Mouse (Mus musculus): ENCODE data around the gene Aebp1. TPM values are rescaled to one million over a fixed set of nuclear protein-coding genes. Genes with fewer than 3 reads are reported as not detected.
A peak's percentile ranks its signal among the peaks of the same experiment; 100 is the strongest.

Aebp1 gene
- total RNA-seq (2021): 10 to 100 TPM; 16.4 to 26.9 TPM
- long read RNA-seq, experiment 1, partial matches to known transcripts: 0 of 4 reads
- long read RNA-seq, experiment 1, other reads (novel, unspliced or antisense): 3 of 4 reads
- long read RNA-seq, experiment 2, partial matches to known transcripts: 7 of 9 reads
- long read RNA-seq, experiment 2, other reads (novel, unspliced or antisense): 2 of 9 reads

DNA sequence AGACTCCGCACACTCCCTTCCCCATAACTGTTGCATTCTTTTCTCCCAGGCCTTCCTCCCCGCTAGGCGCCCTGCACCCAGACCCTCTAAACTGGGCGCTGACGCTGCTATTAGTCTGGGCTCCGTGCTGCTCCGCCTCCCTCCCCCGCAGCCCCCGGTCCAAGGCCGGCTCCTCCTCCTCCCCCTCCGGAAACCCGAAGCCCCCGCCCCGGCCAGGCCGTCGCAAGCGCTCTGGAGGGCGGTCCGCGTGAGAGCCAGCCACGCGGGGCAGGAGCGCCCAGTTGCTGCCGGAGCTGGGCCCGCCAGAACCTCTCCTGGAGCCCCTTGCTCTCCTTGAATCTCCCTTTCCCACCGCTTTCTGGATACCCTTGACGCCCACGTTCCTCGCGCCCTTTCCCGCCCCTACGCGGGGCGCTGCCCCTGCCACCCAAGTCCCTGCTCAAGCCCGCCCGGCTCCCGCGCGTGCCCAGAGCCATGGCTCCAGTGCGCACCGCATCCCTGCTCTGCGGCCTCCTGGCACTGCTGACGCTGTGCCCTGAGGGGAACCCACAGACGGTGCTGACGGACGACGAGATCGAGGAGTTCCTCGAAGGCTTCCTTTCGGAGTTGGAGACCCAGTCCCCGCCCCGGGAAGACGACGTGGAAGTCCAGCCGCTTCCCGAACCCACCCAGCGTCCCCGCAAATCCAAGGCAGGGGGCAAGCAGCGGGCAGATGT lies at the start of gene Aebp1:
TSS of gene Aebp1 (plus strand) at position 270 of the 716 bp plus-strand sequence.
- DNase-seq: peak; percentile 66 to 72

DNA sequence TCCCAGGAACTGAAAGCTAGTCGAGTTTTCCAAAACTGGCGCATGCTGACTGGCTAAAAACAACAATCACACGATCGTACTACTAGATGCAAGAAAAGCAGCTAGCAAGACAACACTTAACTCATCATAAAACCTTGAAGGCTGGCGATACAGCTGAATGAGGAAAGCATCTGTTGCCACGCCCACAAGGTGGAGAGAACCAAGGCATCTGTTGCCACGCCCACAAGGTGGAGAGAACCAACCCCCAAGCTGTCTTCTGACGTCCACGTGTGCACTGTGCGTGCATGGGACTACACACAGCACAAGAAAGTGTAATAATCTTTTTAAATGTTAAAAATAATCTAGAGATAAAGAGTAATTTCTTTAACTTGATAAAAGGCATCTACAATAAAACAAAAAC lies 48.4 kb upstream of the Aebp1 start:
- DNase-seq: no peak

- DNase-seq: no peak
Measured at GRCm38 (mm10) chr11:5819223-5819622, 42.5 kb upstream of the Aebp1 start.

DNA sequence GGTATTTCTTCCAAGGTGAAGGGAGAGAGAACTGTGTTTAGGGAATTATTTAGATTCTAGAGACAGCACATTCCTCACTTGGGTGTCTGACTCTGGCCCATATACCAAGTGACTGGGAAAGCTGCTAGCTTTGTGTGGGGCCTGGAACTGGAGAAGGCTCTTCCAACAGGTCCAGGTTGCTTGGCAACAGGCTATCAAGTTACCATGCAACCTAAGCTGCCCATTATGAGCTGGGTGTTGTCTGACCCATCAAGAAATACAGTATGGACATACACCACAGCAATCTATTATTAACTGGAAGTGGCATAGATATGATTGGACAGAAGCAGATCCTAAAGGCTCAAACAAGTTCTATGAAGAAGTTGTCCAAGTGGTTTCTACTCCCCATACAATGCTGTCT lies 36.3 kb upstream of the Aebp1 start:
- no peak for DNase-seq

GRCm38 (mm10) chr11:5827931-5828330 lies 33.8 kb upstream of the Aebp1 start:
- DNase-seq: no peak

DNA sequence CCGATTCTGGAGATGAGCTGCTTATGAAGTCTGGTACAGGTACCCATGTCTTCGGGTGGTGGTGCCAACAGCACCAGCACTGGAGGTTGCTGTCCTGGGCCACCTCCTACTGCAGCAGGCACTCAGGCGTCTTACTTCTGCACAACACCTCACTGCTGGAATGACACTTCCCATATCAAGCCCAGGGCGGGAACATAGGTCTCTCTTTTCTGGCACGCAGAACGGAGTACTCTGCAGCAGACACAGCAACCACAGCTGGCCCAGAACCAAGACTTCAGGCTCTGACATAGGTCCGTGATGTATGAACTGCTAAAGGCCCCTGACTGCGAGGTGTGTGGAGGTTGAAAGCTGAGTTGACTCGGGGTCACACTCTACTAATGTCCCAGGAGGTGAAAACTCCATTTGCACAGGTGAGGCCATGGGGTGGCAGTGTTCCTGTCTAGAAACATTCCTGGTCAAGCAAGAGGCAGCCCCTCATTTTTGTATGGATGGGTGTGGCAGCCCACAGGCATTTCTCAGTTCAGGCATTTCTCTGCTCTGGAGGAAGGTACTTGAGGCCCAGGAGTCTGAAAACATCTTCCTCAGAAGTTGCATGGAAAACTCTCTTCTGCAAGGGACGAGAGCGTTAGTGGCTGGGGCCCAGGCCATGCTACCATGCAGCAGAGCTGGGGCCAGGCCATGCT lies 33.1 kb upstream of the Aebp1 start:
- DNase-seq: no peak

GRCm38 (mm10) chr11:5829327-5829726 lies 32.4 kb upstream of the Aebp1 start:
- DNase-seq: no peak

- DNase-seq: no peak
Measured at GRCm38 (mm10) chr11:5834506-5834905, 27.2 kb upstream of the Aebp1 start.

DNA sequence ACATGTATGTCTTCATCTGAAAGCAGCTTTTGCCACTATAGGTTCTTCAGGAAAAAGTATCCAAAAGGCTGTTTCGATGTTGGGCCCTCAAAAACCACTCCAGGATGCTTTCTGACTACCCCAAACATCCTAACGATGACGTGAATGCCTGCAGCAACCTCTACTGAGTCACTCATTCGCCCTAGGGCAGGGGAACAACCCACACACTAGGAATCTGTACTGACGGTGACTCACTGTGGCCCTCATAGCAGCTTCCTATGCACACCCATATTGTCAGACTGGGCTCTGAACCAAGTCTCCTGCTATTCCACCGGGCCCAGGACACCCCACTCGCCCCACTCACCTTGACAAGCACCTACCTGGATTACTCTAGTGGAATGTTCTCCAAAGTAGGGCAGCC lies 26.7 kb upstream of the Aebp1 start:
- no peak for DNase-seq

- no peak for DNase-seq
Measured at GRCm38 (mm10) chr11:5836126-5836525, 25.6 kb upstream of the Aebp1 start.

DNA sequence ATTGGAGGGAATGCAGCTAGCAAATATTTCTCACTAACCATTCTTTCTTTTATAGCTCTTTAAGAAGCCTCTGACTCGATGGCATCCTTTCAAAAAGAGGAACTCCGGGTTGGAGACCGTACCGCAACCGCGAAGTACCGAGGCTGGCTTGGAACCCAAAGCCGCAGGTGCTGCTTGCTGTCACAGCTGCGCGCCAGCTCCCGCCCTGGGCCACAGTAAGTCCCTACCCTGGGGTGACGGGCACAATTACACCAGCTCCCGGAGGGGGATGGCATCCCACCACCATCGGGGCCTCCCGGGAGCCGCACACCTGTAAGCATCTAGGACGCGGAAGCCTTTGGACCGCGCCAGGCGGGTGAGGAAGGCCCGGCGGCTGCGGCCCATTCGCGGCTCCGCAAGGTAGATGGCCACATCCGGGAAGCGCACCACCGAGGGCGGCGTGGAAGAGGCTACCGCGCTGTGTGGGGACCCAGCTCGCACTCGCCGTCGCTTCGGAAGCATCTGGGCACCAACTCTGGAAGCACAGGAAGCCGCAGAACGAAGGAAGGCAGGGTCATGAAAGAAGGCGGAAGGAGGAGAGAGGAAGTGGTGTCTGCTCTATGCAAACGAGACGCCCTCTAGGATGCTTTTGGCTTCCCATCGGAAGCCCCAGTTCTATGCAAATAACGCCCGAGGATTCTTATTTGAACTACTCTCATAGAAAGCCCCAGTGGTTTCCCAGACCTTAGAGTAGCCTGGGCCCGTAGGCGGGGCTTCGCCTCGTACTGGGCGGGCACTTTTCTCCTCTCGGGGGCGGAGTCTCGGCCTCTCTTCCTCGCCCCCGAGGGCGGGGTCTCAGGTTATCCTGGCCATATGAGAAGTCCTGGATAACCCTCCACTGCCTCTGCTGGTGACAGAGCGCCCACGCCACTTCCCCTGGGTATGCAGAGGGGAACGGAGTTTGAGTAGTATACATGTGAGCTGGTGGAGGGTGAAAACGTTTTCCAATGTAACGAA lies 24.2 kb upstream of the Aebp1 start, which contains the start of gene Polm:
TSS of gene Polm (minus strand) at position 766 of the 996 bp plus-strand sequence.
- DNase-seq: peak; percentile 95 to 96

DNA sequence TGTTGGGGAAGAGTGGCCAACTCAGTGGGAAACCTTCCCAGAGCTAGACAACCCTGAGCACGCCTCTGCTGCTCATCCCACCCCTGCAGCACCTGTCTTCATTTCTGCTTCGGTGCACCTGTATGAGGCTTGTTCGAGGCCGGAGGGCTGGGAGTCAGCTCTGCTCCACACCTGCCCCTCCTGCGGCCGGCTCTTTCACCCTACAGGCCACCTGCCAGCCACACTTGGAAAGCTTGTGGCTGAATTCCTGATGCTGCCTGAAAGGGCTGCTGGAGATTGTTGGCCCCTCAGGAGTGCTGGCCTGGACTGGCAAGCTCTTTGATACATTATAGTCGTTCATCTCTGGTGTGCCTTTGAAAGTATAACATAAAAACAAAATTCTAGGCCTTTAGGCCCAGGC lies 21.4 kb upstream of the Aebp1 start:
- DNase-seq: no peak

DNA sequence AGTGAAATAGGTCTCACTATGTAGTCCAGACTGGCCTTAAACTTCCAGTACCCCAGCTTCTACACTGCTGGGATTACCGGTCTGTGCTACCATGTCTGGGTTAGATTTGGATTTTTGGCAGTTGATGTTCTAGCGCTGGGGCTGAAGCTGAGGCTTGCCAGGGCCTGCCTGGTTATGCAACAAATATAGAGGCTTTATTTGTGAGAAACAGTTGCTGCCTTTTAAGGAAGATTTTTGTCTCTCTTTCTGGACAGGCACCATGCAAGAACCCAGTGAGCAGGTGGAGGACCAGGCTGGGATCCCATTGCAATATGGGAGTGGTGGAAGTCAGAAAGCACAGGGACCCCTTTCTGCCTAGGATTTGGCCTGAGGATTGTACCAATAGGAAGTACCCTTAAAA lies 20.0 kb upstream of the Aebp1 start:
- no peak for DNase-seq

GRCm38 (mm10) chr11:5843131-5843530 lies 18.6 kb upstream of the Aebp1 start:
- DNase-seq: no peak

- DNase-seq: peak; percentile 78 to 87
Measured at GRCm38 (mm10) chr11:5846639-5847345, 15.0 kb upstream of the Aebp1 start.

- DNase-seq: peak; percentile 67 to 74
Measured at GRCm38 (mm10) chr11:5848741-5849140, 13.0 kb upstream of the Aebp1 start.

DNA sequence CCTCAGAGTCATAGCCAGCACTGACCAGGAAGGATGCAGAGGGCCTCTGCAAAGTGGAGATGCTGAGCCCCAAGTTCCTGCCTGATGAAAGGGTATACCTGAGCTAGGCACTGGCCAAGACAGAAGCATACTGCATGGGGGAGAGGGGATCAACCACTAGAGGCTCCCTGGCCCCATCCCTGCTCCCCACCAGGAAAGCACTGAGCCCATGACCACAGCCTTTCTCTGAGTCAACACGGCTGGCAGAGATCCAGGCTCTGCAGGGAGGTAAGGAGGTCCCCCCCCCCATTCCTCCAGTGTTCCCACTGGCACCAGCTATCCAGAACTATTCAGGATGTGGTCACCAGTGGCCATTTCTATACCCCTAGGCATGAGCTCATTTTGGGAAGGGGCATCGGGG lies 12.4 kb upstream of the Aebp1 start:
- DNase-seq: no peak

- DNase-seq: no peak
Measured at GRCm38 (mm10) chr11:5850452-5850851, 11.3 kb upstream of the Aebp1 start.

DNA sequence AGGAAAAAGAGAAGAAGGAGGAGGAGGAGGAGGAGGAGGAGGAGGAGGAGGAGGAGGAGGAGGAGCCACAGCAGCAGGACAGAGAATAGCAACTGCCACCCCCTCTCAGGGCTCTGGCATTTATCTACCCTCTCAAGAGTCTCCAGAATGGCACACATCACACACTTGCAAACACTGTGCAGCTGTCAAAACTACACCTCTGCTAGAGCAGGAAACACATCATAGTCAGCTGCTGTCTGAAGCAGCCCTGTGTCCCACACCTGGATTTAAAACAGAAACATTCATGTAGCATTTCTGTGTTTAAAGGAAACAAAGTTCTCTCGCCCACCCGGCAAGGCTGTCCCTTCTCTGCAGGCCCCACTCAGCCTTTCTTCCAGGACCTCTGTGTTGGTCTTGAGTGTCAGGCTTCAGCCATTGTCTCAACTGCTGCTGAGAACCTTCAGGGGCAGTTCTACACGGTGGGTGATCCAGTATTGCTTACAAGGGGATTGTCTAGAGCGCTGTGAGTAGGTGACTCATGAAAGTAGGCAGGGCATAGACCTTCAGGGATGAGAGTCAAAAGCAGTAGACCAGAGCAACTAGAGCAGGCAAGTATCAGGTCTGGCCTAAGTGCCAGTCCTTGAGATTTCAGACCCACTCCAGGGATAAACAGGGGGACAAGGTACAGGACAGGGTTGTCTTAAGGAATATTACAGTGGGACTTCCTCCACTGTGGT lies 10.6 kb upstream of the Aebp1 start:
- DNase-seq: no peak

GRCm38 (mm10) chr11:5852314-5852713 lies 9.4 kb upstream of the Aebp1 start:
- peak in 1 of 2 experiments; percentile 40 for DNase-seq

- DNase-seq: no peak
Measured at GRCm38 (mm10) chr11:5855481-5855880, 6.3 kb upstream of the Aebp1 start.
